Mouse (Mus musculus) macrophage (primary cell): ENCODE measurements around the gene Ppp6c. TPM values are rescaled to one million over a fixed set of nuclear protein-coding genes. Genes with fewer than 3 reads are reported as not detected.
"Not testable (repeated sequence)": the region's sequence is repeated elsewhere in the genome, so short reads cannot be mapped to it uniquely, and the experiment has no call there.

ENCODE experiments used
- H3K27ac ChIP-seq: fragments of 350-480 bp; formaldehyde crosslinking; 2 replicates; pipeline ENCODE4 v1.9.0; 2021
- H3K36me3 ChIP-seq: fragments of 350-480 bp; formaldehyde crosslinking; 2 replicates; pipeline ENCODE4 v1.9.0; 2021; ENCODE audit errors: inconsistent target
- H3K4me3 ChIP-seq: fragments of 350-480 bp; formaldehyde crosslinking; 2 replicates; pipeline ENCODE4 v1.9.0; 2021; ENCODE audit errors: inconsistent target
- H3K79me2 ChIP-seq: fragments of 350-480 bp; formaldehyde crosslinking; 2 replicates; pipeline ENCODE4 v1.9.0; 2021; ENCODE audit errors: inconsistent target
- WGBS: methylation state at CpG from one replicate; pipeline ENCODE4 v1.1.7; 2026; ENCODE audit warnings: inconsistent platforms; ENCODE audit not compliant: missing documents; 5-methylcytosine and 5-hydroxymethylcytosine counted together
- polyA plus RNA-seq: library from polyadenylated mRNA; stranded (reverse); fragments of 250-400 nt; gene quantifications from 3 replicates; pipeline ENCODE4 v1.2.4, GENCODE M21; 2018; ENCODE audit warnings: inconsistent platforms
- total RNA-seq, 78 experiments: library from RNA; depleted of rRNA; stranded (reverse); fragments of 250-400 nt; gene quantifications; 1 replicate in 9 of 78; 2 replicates in 24 of 78; 3 replicates in 43 of 78; 4 replicates in 2 of 78; pipeline ENCODE4 v1.2.4; 2018; ENCODE audit warnings: inconsistent platforms in 56 of 78

The Ppp6c gene
- total RNA-seq (2018; cell fraction: chromatin; rRNA removed): 10 to 100 TPM; 12.5 to 27.5 (median 16.9) TPM
- total RNA-seq (2018; cell fraction: cytosol; rRNA removed): 10 to 100 TPM; 45.3 to 60.4 (median 54.3) TPM
- total RNA-seq (2018; cell fraction: nucleus; rRNA removed): 10 to 100 TPM; 15.6 to 48.7 (median 28.2) TPM
- 43.7 to 52.2 TPM (median 50.0 TPM) in 3 replicates for polyA plus RNA-seq

- peak within 1 kb of the TSS; percentile 54 for H3K4me3 ChIP-seq
- peaks cover 46% of the 10 kb centered on the region for H3K79me2 ChIP-seq
- WGBS: 0% methylated on average over 37 of the region's 56 CpGs
- H3K36me3 ChIP-seq: no peaks in the 10 kb centered on the region
- H3K27ac ChIP-seq: peak within 1 kb of the TSS; percentile 57
These were observed at the start of gene Ppp6c for GRCm38 (mm10) chr2:39226019-39226640. Gene Ppp6c (minus strand): TSS chr2:39226451.

- Histone ChIP-seq H3K4me3 (no peak overlapping the region), H3K36me3 (no peaks in the 10 kb centered on the region)
- WGBS: 52% methylated on average over 3 of the region's 3 CpGs
These were observed 42.1 kb upstream of the Ppp6c start for GRCm38 (mm10) chr2:39268357-39268756.

DNA sequence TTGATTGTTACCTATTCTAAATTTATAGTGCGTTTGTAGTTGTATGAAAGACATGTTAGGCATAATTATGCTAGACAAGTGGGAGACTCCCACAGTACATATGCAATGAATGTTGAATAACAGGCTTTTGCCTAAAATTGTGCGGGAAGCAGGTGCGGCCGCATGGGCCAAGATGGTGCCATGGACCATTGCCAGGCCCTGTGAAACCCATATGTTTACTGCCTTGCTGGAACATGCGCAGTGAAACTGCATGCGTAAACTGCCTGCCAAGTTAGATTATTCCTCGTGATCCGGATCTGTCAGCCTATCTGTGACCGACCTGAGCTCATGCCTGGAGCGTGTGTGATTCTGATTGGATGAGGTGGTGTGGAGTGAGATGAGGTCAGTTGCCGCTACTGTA, 26.0 kb upstream of the Ppp6c start:
- not testable (repeated sequence) for H3K79me2 ChIP-seq, H3K36me3 ChIP-seq, H3K27ac ChIP-seq, H3K4me3 ChIP-seq
- WGBS: 98% methylated on average over 4 of the region's 11 CpGs

More at GRCm38 (mm10) chr2:39268357-39268756, 42.1 kb upstream of the Ppp6c start:
- no peaks in the 10 kb centered on the region for H3K79me2 ChIP-seq
- no peak overlapping the region for H3K27ac ChIP-seq

- H3K79me2 ChIP-seq, H3K4me3 ChIP-seq, H3K36me3 ChIP-seq, H3K27ac ChIP-seq: not testable (repeated sequence)
- 95% methylated on average over 5 of the region's 11 CpGs for WGBS
These were observed 20.6 kb upstream of the Ppp6c start for GRCm38 (mm10) chr2:39246862-39247261.

DNA sequence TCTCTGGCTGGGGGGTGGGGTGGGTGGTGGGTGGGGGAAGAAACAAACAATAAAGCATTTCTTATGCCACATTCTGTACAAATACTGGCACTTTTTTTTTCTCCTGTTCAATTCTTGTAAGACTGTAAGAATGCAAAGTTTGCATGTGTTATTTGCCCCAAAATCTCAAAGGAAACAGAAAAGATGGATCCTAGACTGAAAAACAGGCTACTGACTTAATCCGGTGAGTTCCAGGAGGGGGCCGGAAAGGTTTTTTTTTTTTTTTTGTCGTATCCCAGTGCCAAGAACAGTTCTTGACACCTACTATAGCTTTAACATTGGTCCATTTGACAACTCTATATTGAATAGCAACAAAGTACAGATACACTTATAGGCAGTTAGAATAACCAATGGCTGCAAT, 480 bp upstream of the Ppp6c start:
- 76% methylated on average over 3 of the region's 3 CpGs for WGBS
- Histone ChIP-seq H3K4me3 (peak overlapping the region; percentile 54), H3K79me2 (peaks cover 40% of the 10 kb centered on the region), H3K36me3 (no peaks in the 10 kb centered on the region), H3K27ac (0 out of 2 replicates have a peak overlapping the region, but pooled peaks have one; percentile 57)

DNA sequence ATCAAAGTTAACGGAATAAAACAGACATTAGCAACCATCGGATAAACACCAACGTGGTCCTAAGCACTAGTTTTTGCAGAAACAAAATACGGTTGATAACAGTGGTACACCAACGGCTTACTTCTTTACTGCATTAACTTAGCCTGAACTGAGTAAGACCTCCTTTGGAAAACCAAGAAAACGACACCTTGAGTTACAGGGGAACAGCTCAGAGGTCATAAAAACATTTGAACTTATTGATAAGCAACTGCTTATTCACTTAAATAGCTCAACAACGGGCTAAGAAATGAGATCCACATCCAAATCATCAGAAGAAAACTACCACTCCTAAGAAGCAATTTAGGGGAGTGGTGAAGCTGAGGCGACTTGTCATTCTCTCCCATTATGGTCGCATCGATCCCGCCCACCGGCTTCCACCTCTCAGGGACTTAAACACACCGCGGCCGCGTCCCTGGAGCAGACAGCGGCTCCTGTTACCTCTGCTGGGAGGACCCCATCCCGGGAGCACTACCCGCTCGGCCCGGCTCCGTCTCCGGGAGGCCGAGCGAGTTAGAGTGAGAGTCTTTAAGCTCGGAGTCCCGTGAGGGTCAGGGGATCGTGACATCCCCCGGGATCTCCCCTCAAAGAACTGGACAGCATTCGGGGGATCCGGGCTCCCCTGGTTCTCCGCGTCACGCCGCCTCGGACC, 776 bp downstream of the Ppp6c start:
- H3K27ac ChIP-seq: peak overlapping the region; percentile 57; the same call in 1 of the 2 replicates
- H3K36me3 ChIP-seq: not testable (repeated sequence)
- WGBS: 14% methylated on average over 7 of the region's 36 CpGs
- H3K79me2 ChIP-seq: peaks cover 53% of the 10 kb centered on the region
- H3K4me3 ChIP-seq: peak overlapping the region; percentile 54

- no peak overlapping the region for H3K27ac ChIP-seq
- peaks cover 62% of the 10 kb centered on the region for H3K79me2 ChIP-seq
- peak overlapping the region; percentile 54; the same call in 1 of the 2 replicates for H3K4me3 ChIP-seq
- no peaks in the 10 kb centered on the region for H3K36me3 ChIP-seq
These were observed 1.6 kb downstream of the Ppp6c start for GRCm38 (mm10) chr2:39224621-39225020.

- 97% methylated on average over 5 of the region's 6 CpGs for WGBS
- peaks cover 100% of the 10 kb centered on the region for H3K79me2 ChIP-seq
- H3K27ac ChIP-seq: no peak overlapping the region
- H3K4me3 ChIP-seq: no peak overlapping the region
- H3K36me3 ChIP-seq: no peaks in the 10 kb centered on the region
These were observed 6.2 kb downstream of the Ppp6c start for GRCm38 (mm10) chr2:39220010-39220409.

DNA sequence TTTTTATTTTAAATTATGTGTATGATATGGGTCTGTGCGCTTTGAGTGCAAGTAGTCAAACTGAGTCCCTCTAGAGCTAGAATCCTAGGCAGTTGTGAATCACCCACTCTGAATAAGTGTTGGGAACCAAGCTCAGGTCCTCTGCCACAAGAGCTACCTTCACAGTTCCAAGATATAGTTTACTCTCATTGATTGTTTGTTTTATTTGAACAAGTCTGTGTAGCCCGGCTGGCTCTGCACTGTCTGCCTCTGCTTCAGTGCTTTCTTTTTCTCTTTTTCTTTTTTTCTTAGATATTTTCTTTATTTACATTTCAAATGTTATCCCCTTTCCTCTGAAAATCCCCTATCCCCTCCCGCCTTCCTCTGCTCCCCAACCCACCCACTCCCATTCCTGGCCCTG, 7.2 kb downstream of the Ppp6c start:
- Histone ChIP-seq H3K27ac (no peak overlapping the region), H3K79me2 (peaks cover 100% of the 10 kb centered on the region), H3K36me3 (no peaks in the 10 kb centered on the region), H3K4me3 (no peak overlapping the region)
- WGBS: 100% methylated on average over 3 of the region's 3 CpGs

DNA sequence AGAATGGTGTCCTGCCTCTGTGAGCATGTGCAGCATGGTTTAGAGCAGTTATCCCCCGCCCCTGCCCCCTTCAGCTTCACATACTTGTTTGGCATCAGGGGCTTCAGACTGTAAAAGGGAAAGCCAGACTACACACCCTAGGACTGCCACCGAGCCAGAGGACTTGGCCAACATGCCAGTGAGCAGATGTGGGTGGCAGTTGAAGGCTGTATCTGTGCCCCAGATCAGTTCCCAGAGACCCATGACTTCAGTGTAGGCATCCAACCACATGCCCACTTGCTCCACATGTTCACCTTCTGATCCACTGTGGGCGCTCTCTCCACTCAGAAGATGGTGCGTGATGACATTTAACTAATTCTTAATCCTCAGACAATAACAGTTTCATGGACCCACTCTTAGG, 9.1 kb downstream of the Ppp6c start:
- Histone ChIP-seq H3K36me3 (no peaks in the 10 kb centered on the region), H3K79me2 (peaks cover 97% of the 10 kb centered on the region), H3K27ac (no peak overlapping the region), H3K4me3 (no peak overlapping the region)
- WGBS: 93% methylated on average over 4 of the region's 4 CpGs

DNA sequence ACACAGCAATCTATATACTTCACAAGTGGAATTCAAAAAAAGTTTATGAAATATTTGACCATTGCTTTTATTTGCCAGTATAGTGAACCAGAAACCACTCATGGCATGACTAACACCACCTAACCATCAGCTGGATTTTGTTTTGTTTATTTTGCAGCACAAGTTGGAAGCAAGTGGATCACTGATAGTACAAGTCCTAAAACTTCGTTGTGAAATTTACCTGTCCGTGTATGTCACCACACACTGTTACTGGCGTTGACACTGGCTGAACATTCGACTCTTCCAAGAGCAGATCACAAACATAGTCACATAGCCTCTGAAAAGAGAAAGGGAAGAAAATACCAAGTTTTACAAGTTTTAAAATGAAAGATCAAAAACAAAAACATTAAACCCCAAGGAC, 15.5 kb downstream of the Ppp6c start:
- Histone ChIP-seq H3K36me3 (0 out of 2 replicates have a peak, but pooled peaks cover 17% of the 10 kb centered on the region), H3K79me2 (peaks cover 66% of the 10 kb centered on the region), H3K27ac (no peak overlapping the region), H3K4me3 (no peak overlapping the region)
- WGBS: 96% methylated on average over 4 of the region's 4 CpGs

GRCm38 (mm10) chr2:39203359-39203758, 22.9 kb downstream of the Ppp6c start:
- Histone ChIP-seq H3K79me2 (no peaks in the 10 kb centered on the region; the same call in 1 of the 2 replicates), H3K27ac (no peak overlapping the region), H3K36me3 (peaks cover 21% of the 10 kb centered on the region), H3K4me3 (no peak overlapping the region)
- WGBS: 95% methylated on average over 2 of the region's 2 CpGs

- WGBS: 100% methylated on average over 2 of the region's 2 CpGs
- Histone ChIP-seq H3K36me3 (peaks cover 33% of the 10 kb centered on the region), H3K4me3 (no peak overlapping the region), H3K79me2 (no peaks in the 10 kb centered on the region), H3K27ac (no peak overlapping the region)
These were observed 31.4 kb downstream of the Ppp6c start for GRCm38 (mm10) chr2:39194809-39195208.

DNA sequence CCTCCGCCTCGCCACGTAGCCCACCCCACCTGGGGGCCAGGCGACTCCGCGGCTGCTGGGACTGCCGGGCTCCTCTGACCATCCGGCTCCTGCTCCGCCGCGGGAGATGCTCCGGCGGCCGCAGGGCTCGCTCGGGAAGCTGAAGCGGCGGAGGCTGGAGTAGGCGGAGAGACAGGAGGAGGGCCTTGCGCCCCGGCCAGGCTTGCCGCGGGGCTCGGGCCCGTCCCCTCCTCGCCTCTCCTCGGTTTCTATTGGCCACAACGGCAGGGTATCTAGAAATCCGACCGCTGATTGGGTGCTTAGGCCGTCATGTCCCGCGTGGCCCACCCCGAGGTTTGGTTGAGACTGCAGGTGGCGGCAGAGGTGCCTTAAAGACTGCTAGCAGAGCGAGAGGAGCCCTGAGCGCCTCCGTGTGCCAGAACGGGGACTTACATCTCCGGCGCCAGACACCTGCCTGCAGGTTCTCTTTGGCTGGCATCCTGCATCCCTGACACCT, 35.6 kb downstream of the Ppp6c start, which contains the start of gene Scai:
TSS of gene Scai (minus strand) at position 174 of the 496 bp plus-strand sequence.
- WGBS: 2% methylated on average over 40 of the region's 41 CpGs
- H3K4me3 ChIP-seq: peak within 1 kb of the TSS; percentile 50
- no peaks in the 10 kb centered on the region for H3K79me2 ChIP-seq
- no peak within 1 kb of the TSS for H3K27ac ChIP-seq
- no peaks in the 10 kb centered on the region for H3K36me3 ChIP-seq
